Mouse (Mus musculus) G1E (cell line): Measurements from ENCODE around the gene Nisch.

Source experiments
- CTCF ChIP-seq: IDR thresholded peaks from 2 replicates; pipeline ENCODE4 v1.5.1; 2012; ENCODE audit warnings: low read depth, low read length, inconsistent platforms, mixed read lengths
- GATA1 ChIP-seq: IDR thresholded peaks from 2 replicates; pipeline ENCODE4 v1.6.1; 2012; ENCODE audit warnings: borderline replicate concordance, low read length, inconsistent platforms, mixed read lengths
- POLR2AphosphoS5 ChIP-seq: IDR thresholded peaks from 2 replicates; pipeline ENCODE4 v1.6.1; 2012; ENCODE audit warnings: low read depth, low read length, inconsistent platforms; ENCODE audit not compliant: insufficient replicate concordance
- TAL1 ChIP-seq: conservative IDR thresholded peaks from 2 replicates; pipeline ENCODE4 v1.6.1; 2012; ENCODE audit warnings: low read depth, low read length, inconsistent platforms, mixed read lengths

DNA sequence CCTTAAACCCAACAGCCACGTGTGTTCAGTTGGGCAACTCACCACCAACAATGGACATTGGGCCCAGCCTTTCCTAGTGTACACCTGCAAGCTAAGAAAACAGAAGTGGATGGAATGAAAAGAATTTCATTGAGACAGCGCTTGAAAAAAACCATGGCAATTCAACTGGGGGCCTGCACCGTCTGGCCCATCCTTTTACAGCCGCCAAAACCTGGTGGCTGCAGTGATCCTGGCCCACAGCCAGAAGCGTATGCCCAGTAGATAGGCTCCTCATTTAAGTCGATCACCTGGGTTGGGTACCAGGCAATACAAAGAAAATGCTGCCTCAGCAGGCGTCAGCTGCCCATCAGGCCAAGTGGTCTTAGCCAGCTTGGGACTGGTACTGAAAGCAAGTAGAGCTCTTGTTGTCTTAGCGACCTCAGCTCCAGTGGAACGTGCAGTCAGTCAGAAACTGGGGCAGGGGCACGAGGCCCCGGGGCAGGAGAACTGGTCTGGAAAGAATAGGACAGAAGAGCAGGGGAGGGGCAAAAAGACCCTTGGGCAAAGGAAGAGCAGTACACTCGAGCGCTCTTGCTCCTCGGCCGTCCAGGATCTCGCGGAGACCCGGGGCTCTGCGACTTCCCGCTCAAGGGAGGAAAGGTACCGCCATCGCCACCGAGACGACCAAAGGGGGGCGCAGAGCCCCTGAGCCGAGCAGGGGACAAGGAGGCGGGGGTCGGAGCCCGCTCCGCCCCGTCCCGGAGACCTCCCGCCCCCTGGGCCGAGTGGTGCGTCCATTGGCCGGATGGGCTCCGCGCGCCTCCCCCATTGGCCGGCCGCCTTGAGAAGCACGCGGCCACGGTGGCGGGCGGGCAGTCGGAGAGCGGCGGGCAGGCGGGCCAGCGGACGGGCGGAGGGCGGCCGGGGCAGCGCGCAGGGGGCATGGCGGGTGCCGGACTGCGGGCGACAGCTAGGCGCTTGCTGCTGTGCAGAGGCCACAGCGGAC, 86.2 kb downstream of the Nisch start, which contains the start of gene Nt5dc2:
- TF ChIP-seq CTCF = no peak
- TF ChIP-seq GATA1 = no peak
- no peak for TF ChIP-seq TAL1
- no peak for TF ChIP-seq POLR2AphosphoS5
